Mouse (Mus musculus) lung, embryonic 15.5 days (tissue): Measurements from ENCODE around the gene Zcchc7. TPM values are rescaled to one million over a fixed set of nuclear protein-coding genes. Genes with fewer than 3 reads are reported as not detected.

ENCODE experiments used
- ATAC-seq: fragments of 200-750 bp; cut with Nextera tagmentation; 2 replicates; pipeline ENCODE4 v1.8.0; 2017; ENCODE audit warnings: moderate number of reproducible peaks, borderline replicate concordance; ENCODE audit not compliant: low FRiP score, low TSS enrichment; ENCODE audit errors: extremely low read depth
- H3K27ac ChIP-seq: fragments of 300-500 bp; sonication (generic); 2 replicates; pipeline ENCODE4 v1.5.1; 2015; ENCODE audit warnings: moderate library complexity, mild to moderate bottlenecking, inconsistent platforms
- H3K27me3 ChIP-seq: fragments of 300-500 bp; sonication (generic); 2 replicates; pipeline ENCODE4 v1.6.1; 2015; ENCODE audit warnings: inconsistent platforms
- H3K36me3 ChIP-seq: fragments of 300-500 bp; sonication (generic); 2 replicates; pipeline ENCODE4 v1.6.1; 2015; ENCODE audit warnings: inconsistent platforms
- H3K4me1 ChIP-seq: fragments of 300-500 bp; sonication (generic); 2 replicates; pipeline ENCODE4 v1.6.1; 2015; ENCODE audit warnings: inconsistent platforms
- H3K4me2 ChIP-seq: fragments of 300-500 bp; sonication (generic); 2 replicates; pipeline ENCODE4 v1.6.1; 2015; ENCODE audit warnings: inconsistent platforms, mild to moderate bottlenecking, moderate library complexity
- H3K4me3 ChIP-seq: fragments of 300-500 bp; sonication (generic); 2 replicates; pipeline ENCODE4 v1.5.1; 2015; ENCODE audit warnings: mild to moderate bottlenecking, inconsistent platforms
- H3K9ac ChIP-seq: fragments of 300-500 bp; sonication (generic); 2 replicates; pipeline ENCODE4 v1.6.1; 2015; ENCODE audit warnings: inconsistent platforms
- H3K9me3 ChIP-seq: fragments of 300-500 bp; sonication (generic); 2 replicates; pipeline ENCODE4 v1.6.1; 2016; ENCODE audit warnings: inconsistent platforms
- WGBS: fragments of 180-500 bp; shearing (Covaris S2); methylation state at CpG from one replicate; pipeline ENCODE4 v1.1.7; 2015; 5-methylcytosine and 5-hydroxymethylcytosine counted together
- polyA plus RNA-seq: library from polyadenylated mRNA; unstranded; fragments of >200 nt; fragmentation: Nextera tagmentation; extraction: Ambion mirVana; gene quantifications from 2 replicates; pipeline ENCODE4 v1.2.1, GENCODE M21; 2015

Zcchc7 gene
- polyA plus RNA-seq, 1 experiment from 2014 or later, result 31.5 TPM

DNA sequence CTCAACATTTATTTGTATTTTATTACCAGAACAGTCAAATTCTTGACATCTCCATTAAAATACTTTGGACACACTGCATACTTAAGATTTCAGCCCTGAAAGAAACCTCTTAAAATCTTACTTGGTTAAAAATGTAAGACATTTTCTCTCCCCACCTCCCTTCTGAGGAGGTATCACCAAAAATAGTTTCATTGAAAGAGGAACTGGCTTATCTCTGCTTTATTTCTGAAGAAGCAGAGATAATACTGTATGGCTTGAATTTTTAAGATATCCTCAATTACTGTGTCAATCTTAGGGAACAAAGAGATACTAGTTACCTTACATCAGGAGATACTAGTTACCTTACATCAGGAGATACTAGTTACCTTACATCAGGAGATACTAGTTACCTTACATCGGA, 116.4 kb downstream of the Zcchc7 start:
- Histone ChIP-seq H3K9ac (no peak overlapping the region), H3K4me3 (no peak overlapping the region), H3K9me3 (no peaks in the 10 kb centered on the region), H3K27ac (no peak overlapping the region), H3K4me1 (no peaks in the 10 kb centered on the region), H3K36me3 (no peaks in the 10 kb centered on the region), H3K27me3 (no peaks in the 10 kb centered on the region), H3K4me2 (no peak overlapping the region)
- WGBS, result 86% methylated on average over 1 of the region's 1 CpGs
- ATAC-seq, result no peak

- H3K9me3 ChIP-seq, result no peaks in the 10 kb centered on the region
- H3K27me3 ChIP-seq, result no peaks in the 10 kb centered on the region
- 55% methylated on average over 7 of the region's 7 CpGs for WGBS
- no peak overlapping the region for H3K4me2 ChIP-seq
- H3K27ac ChIP-seq, result no peak overlapping the region
- H3K4me3 ChIP-seq, result no peak overlapping the region
- no peak overlapping the region for H3K9ac ChIP-seq
- no peak for ATAC-seq
- no peaks in the 10 kb centered on the region for H3K36me3 ChIP-seq
- H3K4me1 ChIP-seq, result no peaks in the 10 kb centered on the region
These were observed 124.5 kb downstream of the Zcchc7 start for GRCm38 (mm10) chr4:44880065-44880623.

DNA sequence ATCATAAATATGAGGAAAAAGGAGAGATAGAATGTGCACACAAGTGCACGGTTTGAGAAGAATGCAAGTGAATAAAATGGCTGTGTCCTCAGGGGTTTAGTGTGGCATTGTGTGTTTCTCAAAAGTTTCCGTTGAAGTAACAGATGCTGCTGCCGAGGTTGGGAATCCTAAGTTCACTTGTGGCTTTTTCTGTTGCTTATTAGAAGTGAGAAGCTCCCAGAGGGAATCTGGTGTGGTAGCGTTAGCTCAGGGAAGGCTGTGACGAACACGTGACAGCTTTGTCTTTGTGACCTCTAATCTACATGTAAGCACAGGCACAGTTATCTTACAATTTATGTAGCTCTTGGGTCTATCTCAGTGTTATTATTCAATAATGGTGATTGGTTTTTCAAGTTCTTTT, 130.5 kb downstream of the Zcchc7 start:
- Histone ChIP-seq H3K4me3 (no peak overlapping the region), H3K27ac (no peak overlapping the region), H3K9me3 (no peaks in the 10 kb centered on the region), H3K27me3 (no peaks in the 10 kb centered on the region), H3K9ac (no peak overlapping the region), H3K4me2 (no peak overlapping the region), H3K4me1 (no peaks in the 10 kb centered on the region), H3K36me3 (no peaks in the 10 kb centered on the region)
- no peak for ATAC-seq
- WGBS, result 82% methylated on average over 6 of the region's 6 CpGs

- no peaks in the 10 kb centered on the region for H3K27me3 ChIP-seq
- 49% methylated on average over 6 of the region's 6 CpGs for WGBS
- no peaks in the 10 kb centered on the region for H3K9me3 ChIP-seq
- no peak overlapping the region for H3K9ac ChIP-seq
- no peaks in the 10 kb centered on the region for H3K4me1 ChIP-seq
- H3K36me3 ChIP-seq, result peaks cover 8% of the 10 kb centered on the region; the same call in 1 of the 2 replicates
- H3K27ac ChIP-seq, result no peak overlapping the region
- H3K4me2 ChIP-seq, result no peak overlapping the region
- no peak for ATAC-seq
- H3K4me3 ChIP-seq, result no peak overlapping the region
These were observed 135.7 kb downstream of the Zcchc7 start for GRCm38 (mm10) chr4:44891344-44891743.

DNA sequence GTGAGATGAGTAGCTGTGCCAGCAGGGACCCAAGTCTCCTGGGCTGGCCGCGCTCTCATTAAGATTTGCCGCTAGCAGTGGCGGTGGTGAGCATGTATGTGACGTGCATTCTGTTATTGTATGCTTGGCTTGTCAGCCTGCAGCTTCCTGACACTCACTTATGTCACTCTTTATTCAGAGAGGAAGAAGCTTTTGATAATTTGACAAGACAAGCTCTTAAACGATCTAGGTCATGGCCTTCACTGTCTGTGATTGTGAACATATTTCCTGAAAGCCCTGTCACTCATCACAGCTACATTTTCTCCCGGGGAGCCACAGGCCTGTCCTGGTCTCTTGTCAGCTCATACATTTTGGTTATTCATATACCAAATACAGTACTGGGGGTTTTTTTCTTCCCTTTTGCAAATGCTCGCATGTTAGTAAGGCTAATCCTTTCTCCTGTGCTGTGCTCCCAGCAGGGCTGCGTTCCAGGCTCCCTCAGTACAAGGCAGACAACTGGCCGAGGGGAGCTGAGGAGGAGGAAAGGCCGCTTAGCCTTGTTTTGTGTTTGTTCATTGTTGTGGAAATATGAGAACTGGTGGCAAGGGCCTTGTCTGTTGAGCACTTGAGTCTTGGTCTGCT, 150.1 kb downstream of the Zcchc7 start:
- Histone ChIP-seq H3K4me3 (no peak overlapping the region), H3K4me1 (peaks cover 8% of the 10 kb centered on the region), H3K27me3 (no peaks in the 10 kb centered on the region), H3K27ac (no peak overlapping the region), H3K9ac (no peak overlapping the region), H3K9me3 (no peaks in the 10 kb centered on the region), H3K36me3 (no peaks in the 10 kb centered on the region), H3K4me2 (no peak overlapping the region)
- ATAC-seq, result peak; percentile 81; the same call in 1 of the 2 replicates
- 34% methylated on average over 11 of the region's 11 CpGs for WGBS

- ATAC-seq, result no peak
- H3K9me3 ChIP-seq, result no peaks in the 10 kb centered on the region
- no peak overlapping the region for H3K9ac ChIP-seq
- no peaks in the 10 kb centered on the region for H3K27me3 ChIP-seq
- no peaks in the 10 kb centered on the region for H3K36me3 ChIP-seq
- H3K4me3 ChIP-seq, result no peak overlapping the region
- H3K27ac ChIP-seq, result no peak overlapping the region
- H3K4me2 ChIP-seq, result no peak overlapping the region
- peaks cover 8% of the 10 kb centered on the region for H3K4me1 ChIP-seq
- WGBS, result 67% methylated on average over 4 of the region's 4 CpGs
These were observed 150.7 kb downstream of the Zcchc7 start for GRCm38 (mm10) chr4:44906399-44906798.

DNA sequence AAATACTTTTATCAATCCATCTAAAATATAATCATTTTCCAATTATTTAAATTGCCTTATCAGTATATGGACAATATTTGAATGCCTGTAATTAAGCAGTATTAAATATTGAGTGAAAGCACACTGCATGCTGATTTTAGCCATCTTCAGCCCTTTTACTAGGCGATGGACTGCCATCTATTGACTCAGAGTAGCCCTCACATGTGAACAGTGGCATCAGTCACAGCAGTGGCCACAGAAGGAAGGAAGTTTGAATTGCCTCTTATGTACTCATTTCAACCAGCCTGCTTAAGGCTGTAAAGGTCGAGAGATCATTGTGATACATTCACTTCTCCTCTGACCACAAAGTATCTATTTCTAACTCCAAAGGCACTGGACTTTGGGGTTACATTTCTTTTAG, 154.4 kb downstream of the Zcchc7 start:
- Histone ChIP-seq H3K27me3 (no peaks in the 10 kb centered on the region), H3K4me3 (no peak overlapping the region), H3K9ac (no peak overlapping the region), H3K27ac (no peak overlapping the region), H3K36me3 (no peaks in the 10 kb centered on the region), H3K4me2 (no peak overlapping the region), H3K9me3 (no peaks in the 10 kb centered on the region), H3K4me1 (peaks cover 8% of the 10 kb centered on the region)
- WGBS, result 46% methylated on average over 2 of the region's 2 CpGs
- no peak for ATAC-seq

GRCm38 (mm10) chr4:44910857-44911256, 155.2 kb downstream of the Zcchc7 start:
- H3K27me3 ChIP-seq, result no peaks in the 10 kb centered on the region
- no peak overlapping the region for H3K4me3 ChIP-seq
- peaks cover 3% of the 10 kb centered on the region; the same call in 1 of the 2 replicates for H3K4me1 ChIP-seq
- 82% methylated on average over 2 of the region's 2 CpGs for WGBS
- no peaks in the 10 kb centered on the region for H3K36me3 ChIP-seq
- H3K9me3 ChIP-seq, result no peaks in the 10 kb centered on the region
- H3K9ac ChIP-seq, result no peak overlapping the region
- no peak overlapping the region for H3K4me2 ChIP-seq
- no peak overlapping the region for H3K27ac ChIP-seq
- ATAC-seq, result no peak

DNA sequence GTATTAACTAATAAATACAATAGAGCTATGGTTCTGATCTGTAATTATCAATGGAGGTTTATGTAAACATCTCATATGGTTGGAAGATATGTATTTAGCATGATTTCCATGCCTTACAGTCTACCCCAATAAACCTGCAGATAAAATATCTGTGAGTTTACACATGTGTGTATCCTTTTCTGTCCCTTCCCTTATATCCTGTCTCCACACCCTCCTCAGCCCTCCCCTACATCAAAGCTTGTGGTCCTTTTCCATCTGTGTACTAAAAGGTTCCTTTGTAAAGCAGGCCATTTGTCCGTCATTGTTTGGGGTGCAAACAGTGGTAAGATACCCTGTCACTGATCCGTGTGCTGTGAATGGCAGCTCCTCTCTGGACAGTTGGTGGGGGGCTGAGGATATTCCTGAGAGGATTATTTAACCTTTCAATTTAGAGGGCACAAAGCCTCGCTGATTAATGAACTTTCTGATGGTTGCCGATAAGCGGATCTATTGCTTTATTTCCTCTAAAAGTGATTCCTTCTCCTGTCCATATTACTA, 161.7 kb downstream of the Zcchc7 start:
- no peak overlapping the region for H3K4me2 ChIP-seq
- H3K9me3 ChIP-seq, result no peaks in the 10 kb centered on the region
- H3K4me3 ChIP-seq, result no peak overlapping the region
- H3K4me1 ChIP-seq, result no peaks in the 10 kb centered on the region
- 71% methylated on average over 5 of the region's 5 CpGs for WGBS
- no peak overlapping the region for H3K27ac ChIP-seq
- no peaks in the 10 kb centered on the region for H3K36me3 ChIP-seq
- ATAC-seq, result no peak
- no peaks in the 10 kb centered on the region for H3K27me3 ChIP-seq
- no peak overlapping the region for H3K9ac ChIP-seq

- Histone ChIP-seq H3K4me1 (no peaks in the 10 kb centered on the region), H3K36me3 (no peaks in the 10 kb centered on the region), H3K4me3 (no peak overlapping the region), H3K4me2 (no peak overlapping the region), H3K27ac (no peak overlapping the region), H3K27me3 (no peaks in the 10 kb centered on the region), H3K9me3 (no peaks in the 10 kb centered on the region), H3K9ac (no peak overlapping the region)
- ATAC-seq, result no peak
- 74% methylated on average over 3 of the region's 3 CpGs for WGBS
These were observed 162.2 kb downstream of the Zcchc7 start for GRCm38 (mm10) chr4:44917907-44918306.

GRCm38 (mm10) chr4:44920831-44921230, 165.2 kb downstream of the Zcchc7 start:
- Histone ChIP-seq H3K36me3 (0 out of 2 replicates have a peak, but pooled peaks cover under 1% of the 10 kb centered on the region), H3K27me3 (no peaks in the 10 kb centered on the region), H3K9me3 (no peaks in the 10 kb centered on the region), H3K4me2 (no peak overlapping the region), H3K27ac (no peak overlapping the region), H3K4me3 (no peak overlapping the region), H3K4me1 (no peaks in the 10 kb centered on the region), H3K9ac (no peak overlapping the region)
- 78% methylated on average over 5 of the region's 5 CpGs for whole genome bisulfite sequencing
- ATAC-seq, result no peak

GRCm38 (mm10) chr4:44922466-44923128, 166.9 kb downstream of the Zcchc7 start:
- Histone ChIP-seq H3K9me3 (no peaks in the 10 kb centered on the region), H3K9ac (no peak overlapping the region), H3K27me3 (no peaks in the 10 kb centered on the region), H3K4me2 (no peak overlapping the region), H3K27ac (no peak overlapping the region), H3K4me1 (no peaks in the 10 kb centered on the region), H3K4me3 (no peak overlapping the region), H3K36me3 (peaks cover 10% of the 10 kb centered on the region)
- WGBS, result 82% methylated on average over 7 of the region's 7 CpGs
- no peak for ATAC-seq
